Mouse (Mus musculus): ENCODE results near the gene Tmem200b. TPM values are rescaled to one million over a fixed set of nuclear protein-coding genes. Genes with fewer than 3 reads are reported as not detected.

Tmem200b gene
- total RNA-seq, 2 experiments from 2014 or later, result 1.1 to 2.6 TPM

- DNase-seq, result no peak
These were observed 47.3 kb downstream of the Tmem200b start for GRCm38 (mm10) chr4:131968873-131969272.

GRCm38 (mm10) chr4:131970244-131970853, 48.8 kb downstream of the Tmem200b start:
- peak; percentile 12 to 31 for DNase-seq

Other genes with a start within 250 kb of the Tmem200b start
- gene Ptpru, start 83.5 kb upstream of the Tmem200b start, total RNA-seq (2021), result 100 to 1,000 TPM in 1 of 2 experiments, 10 to 100 TPM in 1; 89.3 to 104 TPM
- gene Mecr, start 78.3 kb upstream of the Tmem200b start, total RNA-seq (2021), result 10 to 100 TPM; 29.9 to 34.9 TPM
- 10 to 100 TPM; 67.8 to 74.8 TPM for gene Srsf4, start 48.2 kb upstream of the Tmem200b start, total RNA-seq (2021)
- gene Gm10300, start 152.9 kb downstream of the Tmem200b start, total RNA-seq (2021), result not detected
- gene Epb41, start 153.6 kb downstream of the Tmem200b start, total RNA-seq (2021), result 10 to 100 TPM; 16.9 to 23.7 TPM
- gene Oprd1, start 222.7 kb downstream of the Tmem200b start, total RNA-seq (2021), result 10 to 100 TPM; 10.7 to 11.3 TPM

Data from layer of hippocampus, postnatal 36 days (tissue).